Mouse (Mus musculus) ES-Bruce4 (cell line): ENCODE data around the gene Ccdc80.

Experiments
- CTCF ChIP-seq: IDR thresholded peaks from one replicate; pipeline ENCODE4 v1.8.1; 2011; ENCODE audit warnings: low read depth, low read length
- EP300 ChIP-seq: IDR thresholded peaks from 2 replicates; pipeline ENCODE4 v1.6.1; 2011; ENCODE audit warnings: low read depth, low read length; ENCODE audit not compliant: insufficient read depth
- POLR2A ChIP-seq: IDR thresholded peaks from one replicate; pipeline ENCODE4 v1.8.1; 2011; ENCODE audit warnings: low read length; ENCODE audit not compliant: insufficient read depth

GRCm38 (mm10) chr16:45098186-45098885 lies 5.1 kb downstream of the Ccdc80 start:
- no peak for TF ChIP-seq CTCF
- TF ChIP-seq EP300, result no peak
- no peak for TF ChIP-seq POLR2A
